Mouse (Mus musculus) hindbrain, embryonic 12.5 days (tissue): ENCODE measurements at regions not wholly inside any gene's neighbourhood (a gene's known extent, or its start where the extent isn't known, plus 50 kb on each side); places are given as distances from the start of the nearest gene placed in this dataset.

Experiments used
- ATAC-seq: fragments of 200-750 bp; cut with Nextera tagmentation; 2 replicates; pipeline ENCODE4 v1.8.0; 2017; ENCODE audit warnings: moderate TSS enrichment; ENCODE audit not compliant: low FRiP score
- H3K27ac ChIP-seq: fragments of 300-500 bp; sonication (generic); 2 replicates; pipeline ENCODE4 v1.5.1; 2016; ENCODE audit warnings: mild to moderate bottlenecking
- H3K27me3 ChIP-seq: fragments of 300-500 bp; sonication (generic); 2 replicates; pipeline ENCODE4 v1.6.1; 2016; ENCODE audit warnings: mild to moderate bottlenecking
- H3K36me3 ChIP-seq: fragments of 300-500 bp; sonication (generic); 2 replicates; pipeline ENCODE4 v1.6.1; 2016; ENCODE audit warnings: mild to moderate bottlenecking
- H3K4me1 ChIP-seq: fragments of 300-500 bp; sonication (generic); 2 replicates; pipeline ENCODE4 v1.6.1; 2016
- H3K4me2 ChIP-seq: fragments of 300-500 bp; sonication (generic); replicated peaks from 2 replicates; pipeline ENCODE4 v1.6.1; 2016; ENCODE audit warnings: mild to moderate bottlenecking
- H3K4me3 ChIP-seq: fragments of 300-500 bp; sonication (generic); 2 replicates; pipeline ENCODE4 v1.5.1; 2016; ENCODE audit warnings: mild to moderate bottlenecking
- H3K9ac ChIP-seq: fragments of 300-500 bp; sonication (generic); 2 replicates; pipeline ENCODE4 v1.6.1; 2016; ENCODE audit warnings: mild to moderate bottlenecking, moderate library complexity
- H3K9me3 ChIP-seq: fragments of 300-500 bp; sonication (generic); replicated peaks from 2 replicates; pipeline ENCODE4 v1.6.1; 2016; ENCODE audit warnings: mild to moderate bottlenecking
- WGBS: fragments of 180-500 bp; shearing (Covaris S2); methylation state at CpG from one replicate; pipeline ENCODE4 v1.1.7; 2016; 5-methylcytosine and 5-hydroxymethylcytosine counted together

GRCm38 (mm10) chr10:111686585-111686984 lies 180.5 kb downstream of the Phlda1 start:
- peak; percentile 66; the same call in 1 of the 2 replicates for ATAC-seq
- Histone ChIP-seq H3K9me3 (no peaks in the 10 kb centered on the region), H3K4me1 (peaks cover 6% of the 10 kb centered on the region; the same call in 1 of the 2 replicates), H3K9ac (no peak overlapping the region), H3K36me3 (no peaks in the 10 kb centered on the region), H3K4me3 (no peak overlapping the region), H3K4me2 (no peak overlapping the region), H3K27ac (no peak overlapping the region), H3K27me3 (no peaks in the 10 kb centered on the region)
- WGBS = 35% methylated on average over 5 of the region's 5 CpGs

DNA sequence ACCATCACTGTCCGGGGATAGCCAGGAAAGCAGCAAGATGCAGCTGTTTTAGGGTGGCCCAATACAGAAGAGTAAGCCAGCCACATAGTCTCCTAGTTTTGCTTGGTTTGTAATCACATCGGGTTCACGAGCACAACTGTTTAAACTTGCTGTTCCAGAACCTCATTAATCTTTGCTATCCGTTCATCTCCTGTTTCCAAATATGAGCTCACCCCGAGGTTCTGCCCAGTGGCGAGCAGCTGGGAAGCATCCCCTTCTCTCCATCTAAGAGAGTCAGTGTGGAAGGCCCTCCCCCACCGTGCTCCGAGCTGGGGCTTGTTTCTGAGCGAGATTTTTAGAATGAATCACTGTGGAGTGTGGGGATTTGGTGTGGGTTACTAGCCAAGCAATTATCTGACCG lies 183.5 kb downstream of the Phlda1 start:
- Histone ChIP-seq H3K4me2 (no peak overlapping the region), H3K9me3 (no peaks in the 10 kb centered on the region), H3K27me3 (no peaks in the 10 kb centered on the region), H3K4me3 (no peak overlapping the region), H3K36me3 (no peaks in the 10 kb centered on the region), H3K27ac (no peak overlapping the region), H3K4me1 (peaks cover 6% of the 10 kb centered on the region; the same call in 1 of the 2 replicates), H3K9ac (no peak overlapping the region)
- no peak for ATAC-seq
- 68% methylated on average over 10 of the region's 10 CpGs for WGBS

- H3K4me2 ChIP-seq = no peak overlapping the region
- H3K27me3 ChIP-seq = no peaks in the 10 kb centered on the region
- no peak overlapping the region for H3K27ac ChIP-seq
- H3K4me1 ChIP-seq = peaks cover 3% of the 10 kb centered on the region
- no peak for ATAC-seq
- no peaks in the 10 kb centered on the region for H3K9me3 ChIP-seq
- H3K36me3 ChIP-seq = no peaks in the 10 kb centered on the region
- no peak overlapping the region for H3K4me3 ChIP-seq
- no peak overlapping the region for H3K9ac ChIP-seq
Observed at GRCm38 (mm10) chr10:111693762-111694161, 187.7 kb downstream of the Phlda1 start.

GRCm38 (mm10) chr10:111694227-111695200 lies 188.4 kb downstream of the Phlda1 start:
- whole genome bisulfite sequencing = 59% methylated on average over 6 of the region's 6 CpGs
- Histone ChIP-seq H3K36me3 (no peaks in the 10 kb centered on the region), H3K4me2 (no peak overlapping the region), H3K4me1 (peaks cover 4% of the 10 kb centered on the region), H3K9me3 (no peaks in the 10 kb centered on the region), H3K27ac (peak overlapping the region; percentile 60; the same call in 1 of the 2 replicates), H3K9ac (no peak overlapping the region), H3K27me3 (no peaks in the 10 kb centered on the region), H3K4me3 (no peak overlapping the region)
- ATAC-seq = peak; percentile 38; the same call in 1 of the 2 replicates

GRCm38 (mm10) chr10:111695918-111696760 lies 190.1 kb downstream of the Phlda1 start:
- no peaks in the 10 kb centered on the region for H3K9me3 ChIP-seq
- no peaks in the 10 kb centered on the region for H3K27me3 ChIP-seq
- H3K4me1 ChIP-seq = peaks cover 14% of the 10 kb centered on the region
- H3K9ac ChIP-seq = no peak overlapping the region
- no peak for ATAC-seq
- H3K4me2 ChIP-seq = no peak overlapping the region
- no peak overlapping the region for H3K4me3 ChIP-seq
- no peaks in the 10 kb centered on the region for H3K36me3 ChIP-seq
- 90% methylated on average over 4 of the region's 4 CpGs for WGBS
- no peak overlapping the region for H3K27ac ChIP-seq

GRCm38 (mm10) chr10:111696987-111697386 lies 190.9 kb downstream of the Phlda1 start:
- Histone ChIP-seq H3K27ac (no peak overlapping the region), H3K36me3 (no peaks in the 10 kb centered on the region), H3K27me3 (no peaks in the 10 kb centered on the region), H3K9ac (no peak overlapping the region), H3K9me3 (no peaks in the 10 kb centered on the region), H3K4me1 (peaks cover 18% of the 10 kb centered on the region), H3K4me3 (no peak overlapping the region), H3K4me2 (no peak overlapping the region)
- WGBS = 91% methylated on average over 2 of the region's 2 CpGs
- ATAC-seq = no peak

DNA sequence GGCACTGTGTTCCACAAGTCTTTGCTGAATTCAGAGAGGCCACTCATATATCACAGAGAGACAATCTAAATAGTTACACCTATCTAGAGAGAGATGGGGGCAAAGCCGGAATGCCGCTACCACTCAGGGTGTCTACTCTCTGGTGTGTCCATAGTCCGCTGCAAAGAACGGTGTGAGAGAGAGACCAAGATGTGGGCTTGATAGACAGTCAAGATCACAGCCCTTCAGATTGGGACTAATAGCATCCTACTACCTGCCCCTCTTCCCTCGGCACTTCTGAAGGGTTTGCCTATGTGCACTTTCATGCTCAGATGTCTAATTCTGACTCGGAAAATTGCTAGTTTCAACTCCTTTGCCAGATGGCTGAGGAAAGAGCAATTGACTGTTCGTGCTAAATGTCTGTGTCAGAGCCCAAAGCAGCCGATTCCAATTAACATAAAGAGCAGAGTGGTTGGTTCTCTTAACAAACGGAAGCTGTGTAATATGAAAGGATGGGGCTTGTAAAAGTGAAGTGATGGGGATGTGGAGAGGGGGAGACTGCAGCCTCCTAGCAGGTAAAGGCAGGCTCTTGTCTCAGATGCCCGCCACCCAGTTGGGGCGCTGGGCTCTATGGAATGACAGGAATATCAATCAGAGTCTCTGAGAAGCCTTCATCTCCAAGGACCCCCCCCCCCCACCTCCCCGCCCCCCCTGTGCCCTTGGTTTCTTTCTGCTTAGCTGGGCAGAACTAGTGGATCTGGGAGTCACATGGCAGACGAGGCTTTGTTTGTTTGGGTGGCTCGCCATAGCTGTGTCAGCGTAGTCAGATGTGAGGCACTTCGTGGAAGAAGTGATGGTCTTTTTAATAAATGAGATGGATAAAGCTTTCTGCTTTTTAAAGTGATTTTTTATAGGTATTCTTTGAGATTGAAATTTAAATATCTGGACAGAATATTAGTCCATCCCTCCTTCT lies 193.7 kb downstream of the Phlda1 start:
- Histone ChIP-seq H3K4me1 (peaks cover 15% of the 10 kb centered on the region), H3K4me3 (no peak overlapping the region), H3K9ac (no peak overlapping the region), H3K36me3 (no peaks in the 10 kb centered on the region), H3K9me3 (no peaks in the 10 kb centered on the region), H3K4me2 (no peak overlapping the region), H3K27me3 (no peaks in the 10 kb centered on the region), H3K27ac (peak overlapping the region; percentile 76)
- 59% methylated on average over 16 of the region's 16 CpGs for WGBS
- peak; percentile 86 for ATAC-seq

- Histone ChIP-seq H3K9ac (no peak overlapping the region), H3K9me3 (no peaks in the 10 kb centered on the region), H3K27ac (peak overlapping the region; percentile 60), H3K36me3 (no peaks in the 10 kb centered on the region), H3K4me1 (peaks cover 14% of the 10 kb centered on the region), H3K4me3 (no peak overlapping the region), H3K4me2 (no peak overlapping the region), H3K27me3 (no peaks in the 10 kb centered on the region)
- WGBS = 73% methylated on average over 3 of the region's 3 CpGs
- ATAC-seq = peak; percentile 62; the same call in 1 of the 2 replicates
Observed at GRCm38 (mm10) chr10:111700570-111700969, 194.5 kb downstream of the Phlda1 start.

DNA sequence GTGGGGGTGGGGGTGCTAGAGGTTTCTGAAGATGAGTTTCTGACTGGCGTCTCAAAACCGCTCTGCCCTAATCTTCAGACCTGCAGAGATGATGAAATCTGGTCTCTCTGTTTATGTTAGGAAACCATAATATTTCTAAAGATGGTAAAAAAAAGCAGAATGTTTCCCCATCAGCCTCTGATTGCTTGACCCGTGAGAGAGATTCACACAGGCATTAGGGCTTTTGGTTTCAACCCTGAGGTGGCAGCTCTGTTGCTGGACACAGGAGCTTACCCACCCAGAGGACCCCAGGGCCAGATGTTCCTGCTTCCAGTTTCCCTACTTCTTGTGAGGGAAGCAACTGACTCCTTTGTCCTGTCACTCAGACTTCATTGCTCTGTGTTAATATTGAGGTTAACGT lies 195.1 kb downstream of the Phlda1 start:
- Histone ChIP-seq H3K4me3 (no peak overlapping the region), H3K4me2 (no peak overlapping the region), H3K4me1 (peaks cover 14% of the 10 kb centered on the region), H3K9ac (no peak overlapping the region), H3K27me3 (no peaks in the 10 kb centered on the region), H3K27ac (peak overlapping the region; percentile 60), H3K36me3 (no peaks in the 10 kb centered on the region), H3K9me3 (0 out of 2 replicates have a peak, but pooled peaks cover 4% of the 10 kb centered on the region)
- WGBS = 68% methylated on average over 4 of the region's 4 CpGs
- ATAC-seq = peak; percentile 30; the same call in 1 of the 2 replicates

DNA sequence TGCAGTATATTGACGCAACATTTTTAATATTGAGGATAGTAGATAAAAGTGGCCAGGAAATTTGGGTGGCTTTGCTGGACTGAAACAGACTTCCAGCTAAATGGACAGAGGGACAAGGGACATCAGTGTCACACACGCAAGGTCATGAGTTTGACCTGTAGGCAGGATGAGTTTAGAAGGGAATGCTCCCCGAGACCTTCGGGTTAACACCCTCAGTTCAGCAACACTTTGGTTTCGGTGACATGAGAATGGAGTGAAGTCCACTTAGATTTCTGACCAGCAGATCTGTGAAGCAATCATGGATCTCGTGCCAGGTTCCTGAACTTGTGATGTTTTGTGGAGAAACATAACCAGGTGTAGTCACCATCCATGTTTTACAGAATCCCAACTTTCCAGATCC lies 196.3 kb downstream of the Phlda1 start:
- 91% methylated on average over 6 of the region's 6 CpGs for WGBS

GRCm38 (mm10) chr10:111703447-111703846 lies 197.4 kb downstream of the Phlda1 start:
- Histone ChIP-seq H3K27me3 (no peaks in the 10 kb centered on the region), H3K27ac (no peak overlapping the region), H3K9me3 (0 out of 2 replicates have a peak, but pooled peaks cover 4% of the 10 kb centered on the region), H3K9ac (no peak overlapping the region), H3K4me1 (peaks cover 14% of the 10 kb centered on the region), H3K4me2 (no peak overlapping the region), H3K4me3 (no peak overlapping the region), H3K36me3 (no peaks in the 10 kb centered on the region)
- WGBS = 93% methylated on average over 3 of the region's 3 CpGs
- no peak for ATAC-seq

More for the DNA sequence above, 196.3 kb downstream of the Phlda1 start:
- Histone ChIP-seq H3K9ac (no peak overlapping the region), H3K4me2 (no peak overlapping the region), H3K36me3 (no peaks in the 10 kb centered on the region), H3K4me1 (peaks cover 14% of the 10 kb centered on the region), H3K27me3 (no peaks in the 10 kb centered on the region), H3K27ac (no peak overlapping the region), H3K4me3 (no peak overlapping the region), H3K9me3 (0 out of 2 replicates have a peak, but pooled peaks cover 4% of the 10 kb centered on the region)
- no peak for ATAC-seq
